Mouse (Mus musculus): ENCODE measurements around the gene Arid1b. TPM values are rescaled to one million over a fixed set of nuclear protein-coding genes. Genes with fewer than 3 reads are reported as not detected.

The Arid1b gene
- polyA plus RNA-seq, 1 experiment from 2014 or later = 8.7 TPM

DNA sequence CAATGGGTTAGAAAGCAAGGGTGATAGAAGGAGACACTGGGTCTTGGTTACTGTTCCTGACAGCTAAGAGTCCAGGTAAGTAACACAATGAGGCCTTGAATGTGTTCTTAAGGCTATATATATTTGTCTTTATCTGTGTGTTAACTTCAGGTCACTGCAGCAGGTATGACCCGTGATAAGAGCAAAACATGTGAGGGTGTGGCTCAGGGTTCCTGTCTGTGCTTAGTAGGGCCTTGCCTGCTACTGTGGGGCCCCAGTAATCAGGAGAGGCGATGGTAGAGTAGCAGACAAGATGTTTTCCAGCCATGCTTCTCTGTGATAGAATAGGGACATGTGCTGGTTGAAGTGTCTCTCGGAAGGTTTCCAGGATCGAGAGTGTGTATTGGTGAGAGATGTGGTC lies 118.0 kb downstream of the Arid1b start:
- H3K4me2 ChIP-seq = no peak overlapping the region
- H3K9ac ChIP-seq = no peak overlapping the region
- H3K9me3 ChIP-seq (replicated peaks) = no peaks in the 10 kb centered on the region
- H3K4me3 ChIP-seq = no peak overlapping the region
- WGBS = 66% methylated on average over 4 of the region's 4 CpGs
- H3K27me3 ChIP-seq (replicated peaks) = no peaks in the 10 kb centered on the region
- ATAC-seq (ENCODE audit: insufficient number of reproducible peaks, low FRiP score) = peak; percentile 80
- H3K4me1 ChIP-seq (replicated peaks) = peaks cover 45% of the 10 kb centered on the region
- 0 out of 2 replicates have a peak, but pooled peaks cover 4% of the 10 kb centered on the region for H3K36me3 ChIP-seq
- H3K27ac ChIP-seq (ENCODE audit: poor library complexity, severe bottlenecking) = no peak overlapping the region

DNA sequence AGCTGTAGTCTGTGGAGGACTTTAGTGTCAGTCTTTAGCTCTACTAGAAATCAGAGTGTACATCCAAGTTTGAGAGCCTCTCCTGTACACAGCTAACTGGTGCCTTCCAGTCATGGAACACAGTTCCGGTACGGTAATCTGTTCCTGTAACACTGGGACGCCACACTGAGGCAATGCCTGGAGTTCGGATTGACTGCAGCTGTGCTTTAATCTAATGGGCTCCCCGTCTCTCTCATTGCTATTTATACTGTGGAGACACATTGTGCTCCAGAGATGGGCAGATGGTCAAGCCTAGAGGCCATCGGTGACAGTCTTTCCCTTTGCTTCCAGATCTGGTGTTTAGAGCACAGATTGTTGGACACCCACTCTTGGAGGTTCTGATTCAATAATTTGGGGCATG lies 121.8 kb downstream of the Arid1b start:
- no peak for ATAC-seq (ENCODE audit: insufficient number of reproducible peaks, low FRiP score)
- 0 out of 2 replicates have a peak, but pooled peaks cover 4% of the 10 kb centered on the region for H3K36me3 ChIP-seq
- H3K27ac ChIP-seq (ENCODE audit: poor library complexity, severe bottlenecking) = no peak overlapping the region
- no peak overlapping the region for H3K4me2 ChIP-seq
- 75% methylated on average over 6 of the region's 6 CpGs for WGBS
- no peak overlapping the region for H3K4me3 ChIP-seq
- no peak overlapping the region for H3K9ac ChIP-seq
- no peaks in the 10 kb centered on the region for H3K27me3 ChIP-seq (replicated peaks)
- H3K9me3 ChIP-seq (replicated peaks) = no peaks in the 10 kb centered on the region
- H3K4me1 ChIP-seq (replicated peaks) = peaks cover 47% of the 10 kb centered on the region

DNA sequence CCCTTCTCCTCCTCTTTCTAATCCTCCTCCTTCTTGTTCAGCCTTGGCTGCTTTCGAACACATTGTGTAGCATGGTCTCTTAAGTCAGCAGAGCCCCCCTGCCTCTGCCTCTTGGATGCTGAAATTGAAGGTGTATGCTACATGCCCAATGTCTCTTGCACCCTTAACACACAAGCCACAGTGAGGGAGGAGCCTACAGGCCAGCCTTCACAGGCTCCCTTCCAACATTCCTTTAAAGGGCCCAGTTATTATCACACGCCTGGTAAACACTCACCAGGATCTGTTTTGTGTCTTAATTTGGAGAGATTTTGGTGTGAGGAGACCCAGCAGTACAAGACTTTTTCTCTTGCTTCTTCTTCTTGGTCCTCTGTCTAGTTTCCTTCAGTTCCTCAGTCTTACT lies 122.9 kb downstream of the Arid1b start:
- H3K36me3 ChIP-seq = no peaks in the 10 kb centered on the region
- ATAC-seq (ENCODE audit: insufficient number of reproducible peaks, low FRiP score) = no peak
- H3K4me1 ChIP-seq (replicated peaks) = peaks cover 52% of the 10 kb centered on the region
- 59% methylated on average over 2 of the region's 2 CpGs for WGBS
- no peaks in the 10 kb centered on the region for H3K27me3 ChIP-seq (replicated peaks)
- H3K9ac ChIP-seq = no peak overlapping the region
- H3K4me2 ChIP-seq = no peak overlapping the region
- H3K4me3 ChIP-seq = no peak overlapping the region
- H3K9me3 ChIP-seq (replicated peaks) = no peaks in the 10 kb centered on the region
- H3K27ac ChIP-seq (ENCODE audit: poor library complexity, severe bottlenecking) = no peak overlapping the region

DNA sequence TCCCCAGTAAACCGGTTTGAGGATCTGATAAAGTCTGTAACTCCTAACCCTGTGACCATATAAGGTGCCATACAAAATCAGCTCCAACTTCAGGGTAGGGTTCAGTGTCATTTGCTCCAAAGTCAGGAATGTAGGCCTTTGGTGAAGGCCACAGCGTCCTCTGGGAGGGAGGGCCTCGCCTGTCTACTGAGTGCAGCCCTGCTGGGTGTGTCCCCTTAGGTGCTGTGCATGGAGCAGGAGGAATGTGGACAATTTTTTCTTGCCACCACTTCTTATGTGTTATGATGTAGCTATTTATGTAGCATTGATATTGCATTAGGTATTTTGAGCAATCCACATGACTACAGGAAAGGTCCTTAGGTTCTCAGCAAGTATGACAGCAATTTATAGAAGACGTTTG lies 124.0 kb downstream of the Arid1b start:
- Histone ChIP-seq H3K4me1 (replicated peaks) (peaks cover 49% of the 10 kb centered on the region), H3K36me3 (no peaks in the 10 kb centered on the region), H3K27me3 (replicated peaks) (no peaks in the 10 kb centered on the region), H3K27ac (ENCODE audit: poor library complexity, severe bottlenecking) (no peak overlapping the region), H3K4me2 (no peak overlapping the region), H3K9me3 (replicated peaks) (no peaks in the 10 kb centered on the region), H3K4me3 (no peak overlapping the region), H3K9ac (no peak overlapping the region)
- WGBS = 66% methylated on average over 4 of the region's 4 CpGs
- ATAC-seq (ENCODE audit: insufficient number of reproducible peaks, low FRiP score) = peak; percentile 46; the same call in 1 of the 2 replicates

DNA sequence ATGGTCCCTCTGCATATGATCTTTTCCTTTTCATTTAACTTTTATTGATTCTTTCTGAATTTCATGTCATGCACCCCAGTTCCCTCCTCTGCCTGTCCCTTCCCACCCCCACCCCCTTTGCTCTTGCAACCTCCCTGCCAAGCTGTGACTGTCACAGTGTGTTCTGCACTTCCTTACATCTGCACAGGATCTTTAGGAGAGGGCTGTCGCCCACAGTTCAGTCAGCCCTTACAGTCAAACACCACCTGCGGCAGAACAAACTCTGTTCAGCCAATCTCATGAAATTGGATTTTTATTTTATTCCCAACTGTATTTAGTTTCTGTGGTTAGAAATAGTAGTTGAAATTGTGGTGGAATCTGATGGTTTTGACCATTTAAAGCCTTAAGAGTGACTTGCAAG lies 130.5 kb downstream of the Arid1b start:
- Histone ChIP-seq H3K27me3 (replicated peaks) (no peaks in the 10 kb centered on the region), H3K27ac (ENCODE audit: poor library complexity, severe bottlenecking) (no peak overlapping the region), H3K4me1 (replicated peaks) (peaks cover 35% of the 10 kb centered on the region), H3K36me3 (no peaks in the 10 kb centered on the region; the same call in 1 of the 2 replicates), H3K9ac (no peak overlapping the region), H3K4me3 (no peak overlapping the region), H3K4me2 (no peak overlapping the region), H3K9me3 (replicated peaks) (no peaks in the 10 kb centered on the region)
- WGBS = 62% methylated on average over 2 of the region's 2 CpGs
- no peak for ATAC-seq (ENCODE audit: insufficient number of reproducible peaks, low FRiP score)

DNA sequence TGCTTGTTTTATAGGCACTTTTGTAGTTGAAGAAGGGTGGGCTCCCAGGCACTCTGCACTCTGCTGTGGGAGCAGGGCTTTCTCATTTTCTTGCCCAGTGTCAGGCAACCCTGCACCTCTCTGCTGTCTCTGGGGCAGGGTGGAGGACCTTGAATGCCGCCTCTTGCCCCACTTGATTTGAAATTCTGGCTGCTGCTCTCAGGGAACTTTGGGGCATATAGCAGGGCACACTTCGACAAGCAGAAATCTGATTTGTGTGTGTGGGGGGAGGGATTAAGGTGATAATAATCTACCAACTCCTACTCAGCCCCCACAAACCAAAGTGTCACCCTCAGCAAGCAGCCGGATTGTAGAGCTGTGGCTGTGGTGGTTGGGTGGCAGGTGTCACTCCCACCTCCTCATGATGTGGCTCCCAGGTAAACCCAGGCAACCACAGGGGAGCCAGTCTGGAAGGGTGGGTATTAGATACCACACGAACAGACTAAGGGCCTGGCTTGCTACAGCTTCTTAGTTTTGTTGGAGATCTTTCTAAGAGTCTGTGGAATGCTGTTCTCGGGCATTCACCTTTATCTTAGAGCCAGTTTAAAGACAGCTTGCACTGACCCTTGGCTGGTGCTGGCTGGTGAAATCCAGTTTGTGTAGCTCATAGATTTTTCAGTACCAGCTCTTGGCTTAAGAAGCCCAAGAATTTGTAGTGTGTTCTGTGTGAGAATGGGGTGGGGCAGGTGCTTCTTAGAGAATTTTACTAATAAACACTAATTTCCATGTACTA lies 131.1 kb downstream of the Arid1b start:
- Histone ChIP-seq H3K4me2 (no peak overlapping the region), H3K9ac (no peak overlapping the region), H3K4me3 (no peak overlapping the region), H3K27ac (ENCODE audit: poor library complexity, severe bottlenecking) (no peak overlapping the region), H3K9me3 (replicated peaks) (no peaks in the 10 kb centered on the region), H3K27me3 (replicated peaks) (no peaks in the 10 kb centered on the region), H3K36me3 (no peaks in the 10 kb centered on the region; the same call in 1 of the 2 replicates), H3K4me1 (replicated peaks) (peaks cover 34% of the 10 kb centered on the region)
- WGBS = 60% methylated on average over 5 of the region's 5 CpGs
- no peak for ATAC-seq (ENCODE audit: insufficient number of reproducible peaks, low FRiP score)

DNA sequence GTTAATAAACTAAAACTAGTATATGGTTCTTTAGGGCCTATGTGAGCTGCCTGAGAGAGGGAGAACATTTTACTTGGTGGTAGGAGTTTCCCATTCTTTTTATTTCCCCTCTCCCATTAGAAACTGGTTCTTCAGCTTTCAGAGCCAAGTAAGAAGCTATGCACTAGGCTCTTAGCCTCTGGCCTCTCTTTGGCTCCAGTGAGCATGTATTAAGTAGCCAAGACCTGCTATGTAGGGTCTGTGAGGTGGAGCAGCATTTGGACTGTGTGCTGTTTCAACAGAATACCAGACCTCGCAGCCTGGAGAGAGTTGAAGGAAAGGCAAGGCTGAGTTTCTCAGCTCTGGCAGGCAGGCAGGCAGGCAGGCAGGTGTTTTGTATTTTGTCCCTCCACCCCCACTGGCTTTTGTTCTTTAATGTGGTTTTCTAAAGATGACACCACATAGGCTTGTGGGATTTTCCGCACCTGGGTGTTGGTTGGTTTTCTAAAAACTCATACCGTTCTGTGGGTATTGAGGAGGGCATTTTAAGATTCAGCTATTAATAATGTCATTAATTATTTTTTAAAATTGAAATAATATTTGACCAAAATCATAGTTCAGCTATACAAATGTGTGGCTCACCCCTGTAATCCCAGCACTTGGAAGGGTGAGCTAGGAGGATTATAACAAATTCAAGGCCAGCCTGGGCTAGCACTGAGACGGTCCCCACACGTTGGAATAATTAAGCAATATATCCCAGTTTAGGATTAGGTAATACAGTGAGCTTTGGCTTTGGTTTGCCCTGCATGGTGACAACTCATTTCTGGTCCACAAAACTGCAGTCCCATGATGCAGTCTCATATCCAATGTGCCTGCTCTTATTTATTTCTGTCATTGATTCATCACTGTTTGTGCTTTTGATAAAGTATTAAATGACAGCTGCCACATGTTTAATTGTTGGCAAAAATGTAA lies 132.0 kb downstream of the Arid1b start:
- 93% methylated on average over 5 of the region's 5 CpGs for WGBS
- H3K9me3 ChIP-seq (replicated peaks) = no peaks in the 10 kb centered on the region
- no peak overlapping the region for H3K4me2 ChIP-seq
- ATAC-seq (ENCODE audit: insufficient number of reproducible peaks, low FRiP score) = no peak
- H3K27ac ChIP-seq (ENCODE audit: poor library complexity, severe bottlenecking) = no peak overlapping the region
- H3K9ac ChIP-seq = no peak overlapping the region
- no peaks in the 10 kb centered on the region for H3K27me3 ChIP-seq (replicated peaks)
- peaks cover 25% of the 10 kb centered on the region for H3K4me1 ChIP-seq (replicated peaks)
- no peak overlapping the region for H3K4me3 ChIP-seq
- H3K36me3 ChIP-seq = peaks cover 2% of the 10 kb centered on the region; the same call in 1 of the 2 replicates

DNA sequence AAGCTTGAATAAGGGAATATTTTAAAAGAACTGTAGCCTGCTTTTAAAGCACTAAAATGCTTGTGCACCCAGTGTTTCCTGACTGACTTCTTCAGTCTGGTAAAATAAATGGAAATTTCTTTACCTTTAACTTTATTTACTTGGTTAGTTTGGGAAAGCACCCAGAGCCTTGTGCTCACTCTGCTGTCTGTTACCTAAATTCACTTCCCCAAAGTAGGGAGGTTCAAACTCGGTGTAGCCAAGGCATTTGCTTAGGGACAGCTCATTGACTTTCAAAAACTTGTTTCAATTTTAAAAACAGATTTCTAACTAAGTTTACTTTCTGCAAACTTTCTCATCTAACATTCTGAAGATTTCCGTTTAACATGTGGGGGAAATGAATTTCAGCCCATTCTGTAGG lies 135.5 kb downstream of the Arid1b start:
- 79% methylated on average over 2 of the region's 2 CpGs for WGBS
- H3K9ac ChIP-seq = no peak overlapping the region
- H3K4me2 ChIP-seq = no peak overlapping the region
- H3K36me3 ChIP-seq = peaks cover 6% of the 10 kb centered on the region; the same call in 1 of the 2 replicates
- no peak for ATAC-seq (ENCODE audit: insufficient number of reproducible peaks, low FRiP score)
- no peaks in the 10 kb centered on the region for H3K9me3 ChIP-seq (replicated peaks)
- no peak overlapping the region for H3K27ac ChIP-seq (ENCODE audit: poor library complexity, severe bottlenecking)
- H3K27me3 ChIP-seq (replicated peaks) = no peaks in the 10 kb centered on the region
- no peak overlapping the region for H3K4me3 ChIP-seq
- H3K4me1 ChIP-seq (replicated peaks) = peaks cover 19% of the 10 kb centered on the region

DNA sequence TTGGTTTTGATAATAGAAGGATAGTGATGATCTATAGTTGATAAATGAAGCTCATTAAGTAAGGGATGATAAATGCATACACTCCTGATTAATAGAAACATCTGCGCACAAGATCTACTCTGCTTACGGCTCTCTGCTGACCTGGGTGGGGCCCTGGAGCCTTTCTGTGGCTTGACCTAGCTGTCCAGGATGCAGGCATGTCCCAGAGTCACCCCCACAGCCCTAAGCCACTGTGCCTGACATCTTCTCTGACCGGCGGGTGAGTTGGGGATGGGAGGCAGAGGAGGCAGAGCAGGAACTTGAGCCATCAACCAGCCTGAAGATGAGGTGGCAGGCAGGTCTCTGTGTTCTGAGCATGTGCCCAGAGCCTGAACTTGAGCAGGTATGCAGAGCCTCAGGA lies 136.0 kb downstream of the Arid1b start:
- WGBS = 83% methylated on average over 4 of the region's 4 CpGs

DNA sequence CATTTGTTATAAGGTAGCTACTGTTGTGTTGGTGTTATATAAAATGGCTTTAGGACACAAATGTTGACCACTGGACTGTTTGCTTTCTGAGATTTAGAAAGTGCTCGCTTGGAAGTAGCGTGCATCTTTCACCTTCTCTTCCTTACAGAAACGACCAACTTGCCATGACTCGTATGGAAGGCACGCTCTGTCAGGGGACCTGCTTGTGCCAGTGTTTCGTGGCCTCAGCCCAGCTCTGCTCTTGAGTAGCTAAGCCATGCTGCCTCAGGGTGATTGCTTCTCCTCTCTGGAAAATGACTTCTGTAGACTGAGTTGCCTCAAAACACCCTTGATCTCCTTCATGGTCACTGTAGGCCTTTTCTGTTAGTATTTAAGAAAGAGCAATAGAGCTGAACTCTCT lies 137.6 kb downstream of the Arid1b start:
- Histone ChIP-seq H3K36me3 (peaks cover 6% of the 10 kb centered on the region; the same call in 1 of the 2 replicates), H3K27me3 (replicated peaks) (no peaks in the 10 kb centered on the region), H3K9ac (no peak overlapping the region), H3K4me1 (replicated peaks) (peaks cover 10% of the 10 kb centered on the region; the same call in 1 of the 2 replicates), H3K27ac (ENCODE audit: poor library complexity, severe bottlenecking) (no peak overlapping the region), H3K4me2 (no peak overlapping the region), H3K9me3 (replicated peaks) (no peaks in the 10 kb centered on the region), H3K4me3 (no peak overlapping the region)
- 90% methylated on average over 6 of the region's 6 CpGs for WGBS
- no peak for ATAC-seq (ENCODE audit: insufficient number of reproducible peaks, low FRiP score)

More for the DNA sequence above, 136.0 kb downstream of the Arid1b start:
- Histone ChIP-seq H3K4me2 (no peak overlapping the region), H3K27me3 (replicated peaks) (no peaks in the 10 kb centered on the region), H3K36me3 (peaks cover 6% of the 10 kb centered on the region; the same call in 1 of the 2 replicates), H3K4me3 (no peak overlapping the region), H3K4me1 (replicated peaks) (peaks cover 14% of the 10 kb centered on the region), H3K27ac (ENCODE audit: poor library complexity, severe bottlenecking) (no peak overlapping the region), H3K9me3 (replicated peaks) (no peaks in the 10 kb centered on the region), H3K9ac (no peak overlapping the region)
- ATAC-seq (ENCODE audit: insufficient number of reproducible peaks, low FRiP score) = no peak
